Mouse (Mus musculus): ENCODE data around the gene Chrna1.

The Chrna1 gene

DNA sequence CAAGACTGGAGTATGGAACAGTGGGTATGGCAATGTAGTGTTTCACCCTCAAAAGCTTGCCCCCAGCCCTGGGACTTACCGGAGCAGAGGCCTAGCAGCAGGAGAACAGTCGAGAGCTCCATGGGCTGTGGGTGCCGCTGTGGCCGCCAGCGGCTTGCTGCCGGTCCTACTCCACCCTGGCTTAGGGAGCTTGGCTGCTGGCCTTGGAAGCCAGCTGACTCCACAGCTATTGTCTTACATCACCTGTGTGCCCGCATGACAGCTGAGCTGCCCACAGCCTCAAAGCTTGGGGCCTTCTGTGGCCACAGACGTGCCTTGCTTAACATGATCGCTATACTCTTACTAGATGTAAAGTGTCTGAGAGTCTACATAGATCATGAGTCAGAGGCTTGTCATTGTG lies at the start of gene Chrna1:
Gene Chrna1 (minus strand): TSS at position 173 of the 400 bp plus-strand sequence.
- DNase-seq, result no peak

- no peak for DNase-seq
Measured at GRCm38 (mm10) chr2:73618486-73619052, 38.4 kb upstream of the Chrna1 start.

DNA sequence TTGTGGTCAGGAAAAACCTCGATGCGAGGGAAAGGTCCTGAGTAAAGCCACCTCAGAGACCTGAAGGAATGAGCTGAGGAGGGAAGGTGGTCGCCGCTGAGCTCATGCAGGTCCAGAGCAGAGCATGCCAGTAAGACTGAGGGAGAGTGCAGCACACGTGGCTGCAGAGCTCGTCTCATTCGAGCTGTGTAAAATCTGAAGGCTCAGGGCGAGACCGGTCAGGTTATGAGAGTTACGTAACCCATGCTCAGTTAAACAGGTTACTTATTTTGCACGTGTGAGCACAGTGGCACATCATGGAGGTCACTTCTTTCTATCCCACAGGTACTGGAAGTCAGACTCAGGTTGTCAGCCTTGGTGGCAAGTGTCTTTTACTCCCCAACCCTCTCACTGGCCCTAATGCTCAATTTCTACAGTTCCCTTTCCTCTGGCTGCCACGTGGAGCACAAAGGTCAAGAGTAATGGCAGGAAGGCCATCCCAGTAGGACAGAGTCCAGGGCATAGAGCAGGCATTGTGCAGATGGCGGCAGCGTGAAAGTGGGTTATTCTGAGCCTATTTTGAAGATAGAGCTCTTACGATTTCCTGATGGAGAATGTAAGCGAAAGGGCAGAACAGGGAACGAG lies 36.4 kb upstream of the Chrna1 start:
- no peak for DNase-seq

- DNase-seq, result no peak
Measured at GRCm38 (mm10) chr2:73615456-73615855, 35.3 kb upstream of the Chrna1 start.

GRCm38 (mm10) chr2:73614303-73614702 lies 34.2 kb upstream of the Chrna1 start:
- DNase-seq, result no peak

DNA sequence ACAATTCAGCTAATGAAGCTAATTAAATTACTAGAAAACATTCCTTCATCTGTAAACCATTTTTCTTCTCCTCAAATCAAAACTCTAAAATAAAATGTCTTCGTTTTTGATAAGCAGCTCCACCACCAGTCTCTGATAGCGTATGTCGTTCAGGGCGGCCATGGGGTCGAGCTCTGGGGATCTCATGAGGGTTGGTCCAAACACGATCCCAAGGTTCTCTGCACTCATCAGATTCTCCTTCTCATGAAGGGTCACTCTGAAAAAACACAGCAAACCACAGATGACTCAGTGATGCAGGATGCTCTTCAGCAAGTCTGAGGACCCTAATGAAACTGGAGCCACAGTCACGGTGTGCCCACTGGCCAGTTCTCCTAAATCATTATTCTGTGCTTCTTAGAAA lies 32.8 kb upstream of the Chrna1 start:
- no peak for DNase-seq

GRCm38 (mm10) chr2:73612367-73612914 lies 32.3 kb upstream of the Chrna1 start:
- no peak for DNase-seq

DNA sequence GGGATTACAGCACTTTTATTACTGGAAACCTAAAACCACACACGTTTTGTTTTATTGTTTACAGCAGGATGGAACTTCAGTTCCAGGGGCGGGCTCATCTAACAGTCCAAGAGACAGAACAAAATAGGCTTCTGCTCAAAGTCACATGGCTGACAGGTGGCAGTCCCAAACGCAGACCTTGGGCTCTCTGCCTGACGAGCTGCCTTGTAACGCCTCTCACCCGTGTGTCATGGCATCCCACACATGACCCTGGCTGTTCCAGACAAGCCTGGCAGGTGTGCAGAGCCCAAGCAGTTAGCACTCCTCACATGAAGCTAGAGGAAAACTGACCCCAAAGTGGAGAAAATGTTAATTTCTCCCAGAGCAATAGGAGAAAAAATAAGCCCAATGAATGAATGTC lies 31.7 kb upstream of the Chrna1 start:
- DNase-seq, result no peak

GRCm38 (mm10) chr2:73609724-73610210 lies 29.6 kb upstream of the Chrna1 start:
- DNase-seq, result no peak

DNA sequence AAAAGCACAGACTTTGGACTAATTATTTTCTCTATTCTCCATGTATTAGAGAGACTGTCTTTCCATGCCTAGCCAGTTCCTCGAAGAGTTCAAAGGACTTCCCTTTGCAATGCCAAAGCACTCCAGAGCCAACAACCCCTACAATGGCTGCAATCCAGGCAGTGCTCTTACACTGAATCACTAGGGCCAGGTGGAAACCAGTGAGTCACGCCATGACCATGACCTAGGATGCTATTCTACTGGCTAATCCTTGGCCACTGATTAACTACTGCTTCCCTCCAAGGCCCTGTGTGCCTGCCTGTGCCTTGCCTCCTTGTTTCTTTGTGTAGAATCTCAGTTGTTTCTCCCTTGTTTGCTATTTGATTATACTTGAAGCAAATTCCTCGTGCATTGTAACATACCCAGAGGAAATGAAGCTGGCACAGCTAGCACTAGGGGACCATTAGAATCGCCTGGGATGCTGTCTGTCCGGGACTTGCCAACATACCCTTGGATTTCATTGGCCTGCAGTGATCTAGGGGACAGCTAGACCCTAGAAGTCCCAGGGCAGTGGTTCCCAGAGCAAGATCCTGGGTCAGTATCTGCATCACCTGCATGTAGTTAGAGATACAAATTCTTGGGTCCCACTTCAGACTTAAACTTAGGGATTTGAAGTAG lies 29.1 kb upstream of the Chrna1 start:
- DNase-seq, result no peak

DNA sequence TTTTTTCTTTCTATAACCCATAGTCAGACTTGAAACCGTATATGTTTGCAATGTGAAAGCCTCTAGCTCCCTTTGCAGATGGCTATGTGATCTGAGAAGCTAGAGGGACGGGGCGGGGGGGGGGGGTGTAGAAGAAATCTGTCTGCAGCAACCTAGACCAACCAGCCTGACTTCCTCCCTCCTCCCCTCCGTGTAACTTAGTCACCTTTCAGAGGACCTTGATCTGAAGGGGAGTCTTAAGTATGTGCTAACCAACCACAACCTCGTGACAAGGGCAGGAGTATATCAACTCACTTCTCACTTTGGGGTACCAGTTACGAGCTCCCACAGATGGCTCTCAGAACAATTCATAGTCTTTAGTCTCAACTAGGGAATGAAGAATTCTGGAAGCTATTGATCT lies 28.3 kb upstream of the Chrna1 start:
- no peak for DNase-seq

DNA sequence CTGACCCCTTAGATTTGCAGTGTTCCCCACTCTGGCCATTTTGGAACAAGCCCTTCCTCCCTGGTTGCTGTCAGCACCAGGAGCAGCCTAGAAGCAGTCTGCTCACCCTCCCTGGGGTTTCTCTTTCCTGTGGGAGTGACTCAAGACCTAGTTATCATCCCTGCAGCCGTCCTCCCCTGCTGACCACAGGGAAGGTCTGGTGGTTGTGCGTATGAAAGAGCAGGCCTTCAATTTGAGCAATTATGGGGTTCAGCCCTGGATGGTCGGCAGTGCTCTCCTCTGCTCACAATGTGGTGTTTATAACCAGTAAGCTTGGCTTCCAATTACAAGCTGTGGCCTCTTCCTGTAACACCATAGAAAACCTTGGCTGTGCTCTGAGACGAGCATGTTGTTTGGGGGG lies 27.5 kb upstream of the Chrna1 start:
- no peak for DNase-seq

DNA sequence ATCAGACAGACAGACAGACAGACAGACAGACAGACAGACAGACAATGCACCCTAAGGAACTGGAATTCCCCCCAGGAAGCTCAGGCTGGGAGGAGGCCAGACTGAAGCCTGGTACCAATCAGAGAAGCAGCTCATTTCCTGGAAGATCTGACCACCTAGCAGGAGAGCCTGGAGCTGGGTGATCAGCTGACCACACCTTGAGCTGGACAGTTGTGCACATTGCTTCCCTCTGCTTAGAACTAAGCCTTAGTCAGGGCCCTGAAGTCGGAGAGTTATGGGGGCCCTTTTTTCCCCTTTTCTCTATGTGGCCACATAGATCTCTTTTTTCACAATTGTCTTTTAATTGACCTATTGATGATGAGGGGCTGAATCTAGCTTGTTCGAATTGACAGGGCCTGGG lies 27.0 kb upstream of the Chrna1 start:
- no peak for DNase-seq

DNA sequence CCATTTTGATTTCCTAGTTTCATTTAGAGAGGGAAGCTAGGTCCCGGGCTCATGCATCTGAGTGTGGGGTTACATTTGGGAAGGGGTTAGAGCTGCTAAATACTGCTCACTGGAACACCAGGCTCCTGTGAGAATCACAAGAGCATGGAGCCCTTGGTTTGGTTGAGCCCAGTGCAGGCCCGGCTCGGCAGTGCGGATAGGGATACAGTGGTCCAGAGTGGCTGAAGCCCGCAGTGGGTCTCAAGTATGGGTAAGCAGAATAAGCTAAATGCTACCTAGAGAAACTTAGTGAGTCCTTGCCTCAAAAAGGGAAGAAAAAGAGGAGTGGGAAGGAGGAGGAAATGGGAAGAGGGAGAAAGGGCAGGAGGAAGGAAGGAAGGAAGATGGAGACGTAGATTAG lies 26.5 kb upstream of the Chrna1 start:
- no peak for DNase-seq

DNA sequence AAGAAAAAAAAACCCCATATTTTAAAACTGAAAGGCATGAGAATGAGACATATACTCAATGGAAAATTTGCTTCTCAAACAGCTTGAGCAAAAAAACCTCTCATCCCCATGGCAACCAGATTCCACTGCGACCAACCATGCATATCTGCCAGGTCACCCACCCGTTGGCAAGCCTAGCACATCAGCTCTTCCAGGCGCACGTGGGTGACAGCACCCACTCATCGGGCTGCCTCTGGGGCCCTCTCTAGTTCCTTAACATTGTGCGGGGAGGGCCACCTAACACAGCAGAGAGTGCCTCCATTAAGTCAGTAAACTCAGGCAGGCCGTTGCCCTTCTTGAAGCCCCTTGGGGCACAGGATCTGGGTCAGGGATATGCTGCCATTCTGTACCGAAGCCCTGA lies 24.9 kb upstream of the Chrna1 start:
- DNase-seq, result no peak

DNA sequence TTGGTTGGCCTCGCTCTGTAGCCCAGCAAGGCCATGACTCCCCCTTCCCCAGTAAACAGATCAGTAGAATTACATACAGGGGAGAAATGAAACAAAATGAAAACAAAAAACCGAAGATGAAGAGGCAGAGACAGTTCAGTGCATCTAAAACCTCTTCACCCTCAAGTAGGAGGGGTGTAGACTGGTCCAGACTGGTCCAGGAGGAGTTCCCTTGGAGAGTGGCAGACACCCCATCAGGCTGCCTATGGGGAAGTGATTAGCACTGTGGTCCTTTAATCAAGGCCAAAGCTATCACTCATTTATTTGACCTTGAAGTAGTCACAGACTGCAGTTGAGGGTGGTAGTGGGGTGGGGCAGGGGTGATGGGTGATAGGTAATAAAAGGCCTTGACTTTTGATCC lies 24.4 kb upstream of the Chrna1 start:
- no peak for DNase-seq

DNA sequence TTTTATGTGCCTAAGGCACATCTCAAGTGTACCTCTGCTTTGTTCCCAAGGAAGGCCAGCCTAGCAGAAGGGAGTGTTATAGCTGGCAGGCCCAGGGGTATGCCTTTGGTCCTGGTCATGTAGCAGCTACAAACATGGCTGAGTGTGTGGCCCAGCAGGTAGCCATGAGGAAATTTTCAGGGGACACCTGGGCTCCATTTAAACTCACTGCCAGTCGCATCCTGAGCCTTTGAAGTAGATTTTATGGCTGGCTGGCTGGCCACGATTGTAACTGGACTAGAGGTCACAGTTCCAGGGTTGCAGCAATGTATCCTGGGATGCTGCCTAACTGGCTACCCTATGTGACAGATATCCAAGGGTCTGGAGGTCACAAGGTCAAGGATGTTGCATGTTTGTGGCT lies 20.5 kb upstream of the Chrna1 start:
- no peak for DNase-seq

- no peak for DNase-seq
Measured at GRCm38 (mm10) chr2:73597772-73598171, 17.6 kb upstream of the Chrna1 start.

DNA sequence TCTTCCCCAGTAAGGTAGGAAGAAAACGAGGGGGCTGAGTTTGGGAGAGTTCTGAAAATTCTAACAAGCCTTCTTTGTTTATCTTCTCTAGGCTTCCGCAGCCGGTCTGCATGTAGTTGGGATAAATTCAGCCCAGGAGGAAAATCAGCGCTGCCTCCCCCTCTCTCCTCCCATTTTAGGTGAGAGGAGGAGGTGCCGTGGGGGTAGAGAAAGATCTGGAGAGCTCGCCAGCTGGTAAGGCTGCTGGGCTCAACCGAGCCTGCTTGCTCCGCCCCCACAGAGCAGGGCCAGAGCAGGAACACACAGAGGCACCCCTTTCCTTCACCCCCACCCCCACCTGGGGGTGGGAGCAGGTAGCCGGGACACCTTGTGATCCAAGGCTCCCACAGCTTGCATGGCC lies 16.6 kb upstream of the Chrna1 start:
- DNase-seq, result no peak

DNA sequence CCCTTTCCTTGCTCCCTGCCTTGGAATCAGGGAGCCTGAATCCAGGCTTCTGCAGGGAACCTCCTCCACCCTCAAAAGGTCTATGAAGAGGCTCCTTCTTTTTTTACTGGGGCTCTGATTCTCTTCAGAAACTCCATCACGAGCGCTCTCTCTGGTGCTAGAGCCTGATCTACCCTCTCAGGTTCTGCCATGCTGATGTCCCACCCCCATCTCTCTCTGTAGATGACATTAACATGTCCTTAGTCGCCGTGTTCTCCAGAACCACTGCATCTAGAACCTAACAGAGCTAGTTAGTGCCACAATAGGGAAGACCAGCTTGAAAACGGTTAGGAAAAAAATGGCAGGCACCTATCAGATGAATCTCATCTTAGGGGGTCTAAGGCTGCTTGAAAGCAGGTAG lies 16.2 kb upstream of the Chrna1 start:
- DNase-seq, result no peak

DNA sequence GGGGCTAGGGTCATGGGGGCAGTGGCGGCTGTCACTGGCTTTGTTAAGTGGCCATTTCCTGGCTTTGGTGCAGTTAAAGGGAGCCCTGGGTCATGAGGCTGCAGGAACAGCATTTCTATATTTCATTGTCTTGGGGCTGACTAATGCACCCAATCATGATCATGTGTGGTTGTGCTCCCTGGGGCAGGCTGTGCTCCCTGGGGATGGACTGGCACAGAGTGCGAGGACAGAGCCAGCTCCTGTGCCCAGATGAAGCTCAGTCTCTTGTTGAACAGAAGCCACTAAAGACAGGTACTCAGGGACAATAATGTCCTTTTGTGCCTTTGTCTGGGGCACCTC lies 12.9 kb upstream of the Chrna1 start:
- no peak for DNase-seq

DNA sequence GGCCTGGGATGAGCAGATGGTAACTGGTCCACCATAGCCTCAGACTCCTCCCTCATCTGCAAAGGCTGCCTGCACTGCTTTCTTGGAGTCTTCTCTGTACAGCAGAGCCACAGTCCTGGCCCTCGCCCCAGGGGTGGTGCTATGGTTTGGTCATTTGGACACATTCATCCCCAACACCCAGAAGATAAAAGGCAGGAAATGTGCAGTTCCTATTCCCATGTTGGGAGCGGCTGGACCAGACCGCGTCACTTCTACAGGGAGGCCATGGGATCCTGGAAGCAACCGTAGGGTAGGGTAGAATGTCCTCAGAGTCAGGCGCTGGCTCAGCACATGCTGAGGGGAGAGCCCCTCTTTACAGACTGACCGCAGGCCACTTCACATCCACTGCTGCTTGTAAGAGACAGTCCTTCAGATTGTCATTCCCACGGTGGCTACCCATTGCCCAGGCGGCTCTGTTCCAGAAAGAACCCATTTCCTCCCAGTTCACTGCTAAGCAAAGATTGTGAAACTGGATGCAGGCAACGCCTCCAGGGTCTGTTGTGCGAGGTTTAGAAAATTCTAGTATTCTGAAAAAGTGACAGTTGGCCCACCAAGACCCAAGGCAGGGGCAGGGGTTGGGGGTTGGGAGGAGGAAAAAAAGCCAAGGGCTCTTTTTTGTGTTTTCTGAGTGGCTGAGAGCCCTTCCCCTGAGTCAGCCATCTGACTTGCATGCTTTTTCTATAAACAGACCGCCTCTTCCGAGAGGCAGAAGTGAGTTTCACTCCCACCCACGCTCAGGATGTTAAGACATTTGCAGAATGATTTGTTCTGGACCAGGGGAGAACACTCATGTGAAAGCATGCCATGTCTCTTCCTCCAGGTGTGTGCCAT lies 12.3 kb upstream of the Chrna1 start:
- no peak for DNase-seq

GRCm38 (mm10) chr2:73591246-73591645 lies 11.1 kb upstream of the Chrna1 start:
- no peak for DNase-seq
